Mouse (Mus musculus) neural tube, postnatal 0 days (tissue): Measurements from ENCODE around the gene Adap2. TPM values are rescaled to one million over a fixed set of nuclear protein-coding genes. Genes with fewer than 3 reads are reported as not detected.

Experiments
- polyA plus RNA-seq: library from polyadenylated mRNA; unstranded; fragments of >200 nt; fragmentation: Nextera tagmentation; extraction: Ambion mirVana; gene quantifications from 2 replicates; pipeline ENCODE4 v1.2.1, GENCODE M21; 2015

The Adap2 gene
- polyA plus RNA-seq: 4.7 and 5.0 TPM in 2 replicates

GRCm38 (mm10) chr11:80153857-80154495, at the start of gene Adap2:
TSS of gene Adap2 (plus strand) at chr11:80154105.

GRCm38 (mm10) chr11:80141825-80142521, 11.9 kb upstream of the Adap2 start, which contains the start of gene Tefm:
TSS of gene Tefm (minus strand) at chr11:80142175.

GRCm38 (mm10) chr11:80183705-80184255, 29.9 kb downstream of the Adap2 start, which contains the start of gene Rnf135:
TSS of gene Rnf135 (plus strand) at chr11:80183851.

GRCm38 (mm10) chr11:80208860-80209800, 55.2 kb downstream of the Adap2 start, which contains the start of gene Rhot1:
TSS of gene Rhot1 (plus strand) at chr11:80209019.

Other genes with a start within 250 kb of the Adap2 start
- 27.1 and 29.9 TPM in 2 replicates for gene Utp6, start 191.7 kb upstream of the Adap2 start, polyA plus RNA-seq
- gene Suz12, start 161.0 kb upstream of the Adap2 start, polyA plus RNA-seq: 9.7 and 10.6 TPM in 2 replicates
- gene Crlf3, start 73.1 kb upstream of the Adap2 start, polyA plus RNA-seq: 12.7 and 15.5 TPM in 2 replicates
- gene Atad5, start 64.7 kb upstream of the Adap2 start, polyA plus RNA-seq: 3.3 and 3.8 TPM in 2 replicates
- 20.3 and 24.4 TPM in 2 replicates for gene Tefm, start 11.9 kb upstream of the Adap2 start, polyA plus RNA-seq
- 3.7 and 5.3 TPM in 2 replicates for gene Rnf135, start 29.7 kb downstream of the Adap2 start, polyA plus RNA-seq
- 59.0 and 64.0 TPM in 2 replicates for gene Rhot1, start 54.9 kb downstream of the Adap2 start, polyA plus RNA-seq
- 5.1 and 5.7 TPM in 2 replicates for gene Rhbdl3, start 146.8 kb downstream of the Adap2 start, polyA plus RNA-seq
- gene 5730455P16Rik, start 223.9 kb downstream of the Adap2 start, polyA plus RNA-seq: 42.0 and 42.7 TPM in 2 replicates
- 128 and 129 TPM in 2 replicates for gene Zfp207, start 229.2 kb downstream of the Adap2 start, polyA plus RNA-seq